Mouse (Mus musculus) limb, embryonic 10.5 days (tissue): ENCODE measurements around the gene Eaf2. TPM values are rescaled to one million over a fixed set of nuclear protein-coding genes. Genes with fewer than 3 reads are reported as not detected.
A peak's percentile ranks its signal among the peaks of the same experiment; 100 is the strongest.
"Not testable (repeated sequence)": the region's sequence is repeated elsewhere in the genome, so short reads cannot be mapped to it uniquely, and the experiment has no call there.

ENCODE experiments used
- DNase-seq: peaks from one replicate; pipeline ENCODE4 v3.0.0-alpha.2; 2017; ENCODE audit warnings: low spot score
- H3K27ac ChIP-seq: fragments of 300-500 bp; sonication (generic); 2 replicates; pipeline ENCODE4 v1.5.1; 2016; ENCODE audit warnings: mild to moderate bottlenecking
- H3K27me3 ChIP-seq: fragments of 300-500 bp; sonication (generic); 2 replicates; pipeline ENCODE4 v1.6.1; 2016; ENCODE audit warnings: low read depth, mild to moderate bottlenecking; ENCODE audit not compliant: poor library complexity, severe bottlenecking
- H3K36me3 ChIP-seq: fragments of 300-500 bp; sonication (generic); 2 replicates; pipeline ENCODE4 v1.6.1; 2016; ENCODE audit warnings: mild to moderate bottlenecking, moderate library complexity
- H3K4me1 ChIP-seq: fragments of 300-500 bp; sonication (generic); 2 replicates; pipeline ENCODE4 v1.6.1; 2016
- H3K4me3 ChIP-seq: fragments of 300-500 bp; sonication (generic); 2 replicates; pipeline ENCODE4 v1.5.1; 2016; ENCODE audit warnings: mild to moderate bottlenecking, moderate library complexity
- H3K9me3 ChIP-seq: fragments of 300-500 bp; sonication (generic); replicated peaks from 2 replicates; pipeline ENCODE4 v1.6.1; 2016; ENCODE audit warnings: mild to moderate bottlenecking
- WGBS: fragments of 180-500 bp; shearing (Covaris S2); methylation state at CpG from one replicate; pipeline ENCODE4 v1.1.7; 2016; 5-methylcytosine and 5-hydroxymethylcytosine counted together
- polyA plus RNA-seq: library from polyadenylated mRNA; unstranded; fragments of >200 nt; fragmentation: Nextera tagmentation; extraction: Ambion mirVana; gene quantifications from 2 replicates; pipeline ENCODE4 v1.2.1, GENCODE M21; 2016

Eaf2 gene
- polyA plus RNA-seq, 1 experiment from 2014 or later, result 1.1 TPM

- Histone ChIP-seq H3K4me3 (no peak overlapping the region), H3K9me3 (no peaks in the 10 kb centered on the region), H3K27ac (no peak overlapping the region), H3K36me3 (peaks cover 79% of the 10 kb centered on the region), H3K4me1 (no peaks in the 10 kb centered on the region), H3K27me3 (no peaks in the 10 kb centered on the region)
- 96% methylated on average over 3 of the region's 3 CpGs for WGBS
- DNase-seq, result no peak
Observed at GRCm38 (mm10) chr16:36890559-36890958, 15.8 kb upstream of the Eaf2 start.

- Histone ChIP-seq H3K4me1 (no peaks in the 10 kb centered on the region), H3K36me3 (peaks cover 55% of the 10 kb centered on the region), H3K9me3 (no peaks in the 10 kb centered on the region), H3K27ac (no peak overlapping the region), H3K27me3 (no peaks in the 10 kb centered on the region), H3K4me3 (no peak overlapping the region)
- no peak for DNase-seq
- WGBS, result 89% methylated on average over 5 of the region's 5 CpGs
Observed at GRCm38 (mm10) chr16:36887546-36887945, 12.7 kb upstream of the Eaf2 start.

GRCm38 (mm10) chr16:36885912-36886311 lies 11.1 kb upstream of the Eaf2 start:
- Histone ChIP-seq H3K27ac (no peak overlapping the region), H3K27me3 (no peaks in the 10 kb centered on the region), H3K36me3 (peaks cover 40% of the 10 kb centered on the region), H3K9me3 (no peaks in the 10 kb centered on the region), H3K4me3 (no peak overlapping the region), H3K4me1 (no peaks in the 10 kb centered on the region)
- 94% methylated on average over 11 of the region's 11 CpGs for WGBS
- DNase-seq, result no peak

- no peak overlapping the region for H3K4me3 ChIP-seq
Observed at GRCm38 (mm10) chr16:36884881-36885280, 10.1 kb upstream of the Eaf2 start.

GRCm38 (mm10) chr16:36882737-36883343 lies 8.0 kb upstream of the Eaf2 start:
- H3K36me3 ChIP-seq, result peaks cover 17% of the 10 kb centered on the region
- 74% methylated on average over 5 of the region's 5 CpGs for WGBS
- H3K4me1 ChIP-seq, result no peaks in the 10 kb centered on the region
- no peak overlapping the region for H3K27ac ChIP-seq
- H3K27me3 ChIP-seq, result no peaks in the 10 kb centered on the region
- no peaks in the 10 kb centered on the region for H3K9me3 ChIP-seq
- no peak overlapping the region for H3K4me3 ChIP-seq
- no peak for DNase-seq

More at GRCm38 (mm10) chr16:36884881-36885280, 10.1 kb upstream of the Eaf2 start:
- DNase-seq, result no peak
- Histone ChIP-seq H3K36me3 (peaks cover 32% of the 10 kb centered on the region), H3K4me1 (no peaks in the 10 kb centered on the region), H3K27me3 (no peaks in the 10 kb centered on the region), H3K9me3 (no peaks in the 10 kb centered on the region), H3K27ac (no peak overlapping the region)
- WGBS, result 86% methylated on average over 4 of the region's 4 CpGs

GRCm38 (mm10) chr16:36877316-36877715 lies 2.5 kb upstream of the Eaf2 start:
- DNase-seq, result no peak

GRCm38 (mm10) chr16:36875276-36875851 lies 561 bp upstream of the Eaf2 start:
- Histone ChIP-seq H3K4me1 (peaks cover 13% of the 10 kb centered on the region), H3K27ac (peak overlapping the region; percentile 90), H3K27me3 (no peaks in the 10 kb centered on the region), H3K9me3 (no peaks in the 10 kb centered on the region), H3K36me3 (peaks cover 26% of the 10 kb centered on the region), H3K4me3 (peak overlapping the region; percentile 96)
- no peak for DNase-seq
- WGBS, result under 1% methylated on average over 48 of the region's 48 CpGs

More at GRCm38 (mm10) chr16:36877316-36877715, 2.5 kb upstream of the Eaf2 start:
- Histone ChIP-seq H3K4me1 (peaks cover 13% of the 10 kb centered on the region), H3K9me3 (no peaks in the 10 kb centered on the region), H3K36me3 (peaks cover 6% of the 10 kb centered on the region), H3K27me3 (no peaks in the 10 kb centered on the region), H3K27ac (no peak overlapping the region), H3K4me3 (no peak overlapping the region)
- 77% methylated on average over 5 of the region's 5 CpGs for WGBS

GRCm38 (mm10) chr16:36869442-36869841 lies 5.4 kb downstream of the Eaf2 start:
- Histone ChIP-seq H3K4me3 (no peak overlapping the region), H3K36me3 (peaks cover 81% of the 10 kb centered on the region)
- WGBS, result 93% methylated on average over 2 of the region's 2 CpGs

GRCm38 (mm10) chr16:36863585-36863984 lies 11.2 kb downstream of the Eaf2 start:
- Histone ChIP-seq H3K27me3 (no peaks in the 10 kb centered on the region), H3K27ac (no peak overlapping the region), H3K9me3 (no peaks in the 10 kb centered on the region), H3K4me1 (no peaks in the 10 kb centered on the region), H3K4me3 (no peak overlapping the region), H3K36me3 (peaks cover 78% of the 10 kb centered on the region)
- no peak for DNase-seq
- 93% methylated on average over 3 of the region's 3 CpGs for WGBS

More at GRCm38 (mm10) chr16:36869442-36869841, 5.4 kb downstream of the Eaf2 start:
- H3K27ac ChIP-seq, result no peak overlapping the region
- H3K27me3 ChIP-seq, result no peaks in the 10 kb centered on the region
- DNase-seq, result no peak
- H3K9me3 ChIP-seq, result no peaks in the 10 kb centered on the region
- H3K4me1 ChIP-seq, result peaks cover 5% of the 10 kb centered on the region

GRCm38 (mm10) chr16:36851202-36851601 lies 23.6 kb downstream of the Eaf2 start:
- Histone ChIP-seq H3K4me1 (no peaks in the 10 kb centered on the region), H3K36me3 (peaks cover 81% of the 10 kb centered on the region)
- WGBS, result 94% methylated on average over 3 of the region's 3 CpGs

GRCm38 (mm10) chr16:36846894-36847293 lies 27.9 kb downstream of the Eaf2 start:
- H3K36me3 ChIP-seq, result peaks cover 82% of the 10 kb centered on the region
- H3K9me3 ChIP-seq, H3K4me1 ChIP-seq, H3K4me3 ChIP-seq, H3K27ac ChIP-seq, H3K27me3 ChIP-seq, DNase-seq: not testable (repeated sequence)
- 100% methylated on average over 1 of the region's 1 CpGs for WGBS

More at GRCm38 (mm10) chr16:36851202-36851601, 23.6 kb downstream of the Eaf2 start:
- H3K9me3 ChIP-seq, result no peaks in the 10 kb centered on the region
- H3K27ac ChIP-seq, result no peak overlapping the region
- no peaks in the 10 kb centered on the region for H3K27me3 ChIP-seq
- no peak overlapping the region for H3K4me3 ChIP-seq
- DNase-seq, result no peak

- peak; percentile 39 for DNase-seq
- 9% methylated on average over 11 of the region's 11 CpGs for WGBS
- H3K27me3 ChIP-seq, result peaks cover 18% of the 10 kb centered on the region
- peaks cover 28% of the 10 kb centered on the region for H3K36me3 ChIP-seq
- H3K4me3 ChIP-seq, result peak overlapping the region; percentile 84
- no peaks in the 10 kb centered on the region for H3K9me3 ChIP-seq
- peaks cover 11% of the 10 kb centered on the region for H3K4me1 ChIP-seq
- peak overlapping the region; percentile 92 for H3K27ac ChIP-seq
Observed at GRCm38 (mm10) chr16:36828820-36829219, 46.0 kb downstream of the Eaf2 start.

- H3K4me3 ChIP-seq, result peak within 1 kb of the TSS; percentile 84
- H3K27me3 ChIP-seq, result peaks cover 18% of the 10 kb centered on the region
- under 1% methylated on average over 64 of the region's 64 CpGs for WGBS
- peak within 1 kb of the TSS; percentile 92 for H3K27ac ChIP-seq
- H3K9me3 ChIP-seq, result no peaks in the 10 kb centered on the region
- peaks cover 25% of the 10 kb centered on the region for H3K36me3 ChIP-seq
- peaks cover 11% of the 10 kb centered on the region for H3K4me1 ChIP-seq
- DNase-seq, result peak; percentile 95
Observed at GRCm38 (mm10) chr16:36828054-36828786, 46.6 kb downstream of the Eaf2 start, which contains the start of gene Iqcb1. TSS of gene Iqcb1 (plus strand) at chr16:36828385.
